14 mouse cellular contexts compared by ENCODE assay signal in the genomic region with DNA sequence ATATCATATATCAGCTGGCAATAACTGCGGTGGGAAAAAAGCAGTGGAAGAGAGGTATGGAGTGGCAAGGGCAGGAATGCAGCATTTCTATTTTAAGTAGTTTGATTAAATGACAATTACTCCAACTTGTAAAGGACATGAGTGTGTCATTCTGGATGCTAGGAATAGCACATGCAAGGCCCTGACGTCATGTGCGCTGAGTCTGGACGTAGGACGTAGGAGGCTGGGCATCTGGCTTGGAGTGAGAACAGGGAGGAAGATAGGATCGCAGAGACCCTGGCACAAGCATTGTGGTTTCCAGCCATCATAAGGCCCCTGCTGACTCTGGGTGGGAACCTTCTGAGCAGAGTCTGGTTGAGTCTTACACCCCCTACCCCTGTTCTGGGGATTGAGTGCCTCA.
DNase-seq lines count a peak whose midpoint lies in the region; ATAC-seq lines count a peak whose summit lies in the region.
"Had no signal": no experiment of that assay in that cellular context is flagged by ENCODE, and none has a peak within 500 bp of the region (broad histone marks: within the 10 kb centered on the region; RNA-seq: fewer than 3 reads in every experiment).

No protein-coding gene starts in this region.

- no peaks in the 10 kb centered on the region for H3K27me3 ChIP-seq in heart, embryonic 10.5 days (ENCODE audit: insufficient read depth, poor library complexity, severe bottlenecking)
- no peaks in the 10 kb centered on the region for H3K27me3 ChIP-seq in neural tube, embryonic 13.5 days
- H3K27me3 ChIP-seq in liver, embryonic 12.5 days (replicated peaks) = no peaks in the 10 kb centered on the region
- H3K27me3 ChIP-seq: midbrain, embryonic 12.5 days; stomach, embryonic 15.5 days had no signal

- no peak overlapping the region for H3K27ac ChIP-seq in heart, embryonic 10.5 days
- peak overlapping the region; percentile 57 for H3K27ac ChIP-seq in neural tube, embryonic 13.5 days (replicated peaks)
- H3K27ac ChIP-seq in liver, embryonic 12.5 days = no peak overlapping the region
- H3K27ac ChIP-seq: midbrain, embryonic 12.5 days; stomach, embryonic 15.5 days had no signal

- peaks cover 44% of the 10 kb centered on the region for H3K4me1 ChIP-seq in heart, embryonic 10.5 days
- H3K4me1 ChIP-seq in neural tube, embryonic 13.5 days (replicated peaks) = peaks cover 58% of the 10 kb centered on the region
- H3K4me1 ChIP-seq in liver, embryonic 12.5 days = peaks cover 47% of the 10 kb centered on the region

- H3K4me3 ChIP-seq in heart, embryonic 10.5 days = no peak overlapping the region
- no peak overlapping the region for H3K4me3 ChIP-seq in neural tube, embryonic 13.5 days
- no peak overlapping the region for H3K4me3 ChIP-seq in liver, embryonic 12.5 days
- H3K4me3 ChIP-seq: erythroblast, embryonic 14.5 days; midbrain, embryonic 12.5 days; stomach, embryonic 15.5 days had no signal

- WGBS in heart, embryonic 10.5 days = 56% methylated on average over 6 of the region's 6 CpGs
- 37% methylated on average over 6 of the region's 6 CpGs for WGBS in neural tube, embryonic 13.5 days
- 75% methylated on average over 6 of the region's 6 CpGs for WGBS in liver, embryonic 12.5 days (ENCODE audit: insufficient replicate concordance)

- peak; percentile 48 to 51 for DNase-seq in heart, adult 18-20 months
- no peak for DNase-seq in heart, embryonic 10.5 days (ENCODE audit: low spot score)
- DNase-seq in neural tube, embryonic 10.5 days (ENCODE audit: extremely low spot score, low spot score) = no peak
- DNase-seq in layer of hippocampus, postnatal 36 days = peak; percentile 45 to 52
- DNase-seq in urinary bladder, adult 18-20 months (ENCODE audit: low spot score in 2 of 2) = no peak
- no peak for DNase-seq in urinary bladder, adult 2 months (ENCODE audit: low spot score)
- DNase-seq: cerebellum, postnatal 25 days; kidney, postnatal 14 days; liver, postnatal 0 days had no signal

- H3K9ac ChIP-seq in neural tube, embryonic 13.5 days = no peak overlapping the region
- no peak overlapping the region for H3K9ac ChIP-seq in liver, embryonic 12.5 days
- H3K9ac ChIP-seq: liver, postnatal 0 days; midbrain, embryonic 12.5 days; stomach, embryonic 15.5 days had no signal

- 0 out of 2 replicates have a peak overlapping the region, but pooled peaks have one; percentile 3 for H3K4me2 ChIP-seq in neural tube, embryonic 13.5 days
- no peak overlapping the region for H3K4me2 ChIP-seq in liver, embryonic 12.5 days
- H3K4me2 ChIP-seq: midbrain, embryonic 12.5 days; stomach, embryonic 15.5 days had no signal

- peak; percentile 51; the same call in 1 of the 2 replicates for ATAC-seq in neural tube, embryonic 13.5 days (ENCODE audit: low read depth)
- ATAC-seq in liver, embryonic 12.5 days = no peak
- ATAC-seq: liver, postnatal 0 days had no signal

- H3K36me3 ChIP-seq in heart, embryonic 10.5 days = no peaks in the 10 kb centered on the region
- no peaks in the 10 kb centered on the region for H3K36me3 ChIP-seq in neural tube, embryonic 13.5 days
- no peaks in the 10 kb centered on the region for H3K36me3 ChIP-seq in liver, embryonic 12.5 days
- H3K36me3 ChIP-seq: midbrain, embryonic 12.5 days; stomach, embryonic 15.5 days had no signal

- H3K9me3 ChIP-seq in heart, embryonic 10.5 days = no peaks in the 10 kb centered on the region
- no peaks in the 10 kb centered on the region for H3K9me3 ChIP-seq in neural tube, embryonic 13.5 days
- no peaks in the 10 kb centered on the region for H3K9me3 ChIP-seq in liver, embryonic 12.5 days (replicated peaks)
- H3K9me3 ChIP-seq: midbrain, embryonic 12.5 days; stomach, embryonic 15.5 days had no signal

Comparison
In these comparisons a context has a peak if more than half of its experiments do, and no peak if none do; other contexts are left out.
1. DNase-seq: peak in heart, adult 18-20 months (2 of 2) and layer of hippocampus, postnatal 36 days (2 of 2); none in heart, embryonic 10.5 days (single experiment), neural tube, embryonic 10.5 days (single experiment), urinary bladder, adult 18-20 months (0 of 2) and urinary bladder, adult 2 months (single experiment).